Mouse (Mus musculus) lung, embryonic 14.5 days (tissue): Measurements from ENCODE around the gene Stard5. TPM values are rescaled to one million over a fixed set of nuclear protein-coding genes. Genes with fewer than 3 reads are reported as not detected.

ENCODE experiments used
- ATAC-seq: fragments of 200-750 bp; cut with Nextera tagmentation; 2 replicates; pipeline ENCODE4 v1.8.0; 2017; ENCODE audit warnings: mild to moderate bottlenecking, moderate TSS enrichment, moderate library complexity; ENCODE audit not compliant: insufficient read depth
- DNase-seq: peaks from one replicate; pipeline ENCODE4 v3.0.0-alpha.2; 2015
- H3K27ac ChIP-seq: fragments of 300-500 bp; sonication (generic); 2 replicates; pipeline ENCODE4 v1.5.1; 2014; ENCODE audit warnings: low read depth, mild to moderate bottlenecking, moderate library complexity
- H3K27me3 ChIP-seq: fragments of 300-500 bp; sonication (generic); 2 replicates; pipeline ENCODE4 v1.6.1; 2014; ENCODE audit warnings: low read length, control low read depth; ENCODE audit not compliant: insufficient read depth
- H3K36me3 ChIP-seq: fragments of 300-500 bp; sonication (generic); 2 replicates; pipeline ENCODE4 v1.6.1; 2014; ENCODE audit warnings: control low read depth; ENCODE audit not compliant: insufficient read depth
- H3K4me1 ChIP-seq: fragments of 300-500 bp; sonication (generic); 2 replicates; pipeline ENCODE4 v1.6.1; 2014; ENCODE audit warnings: antibody characterized with exemption, control low read depth; ENCODE audit not compliant: insufficient read depth
- H3K4me2 ChIP-seq: fragments of 300-500 bp; sonication (generic); 2 replicates; pipeline ENCODE4 v1.6.1; 2014; ENCODE audit warnings: mild to moderate bottlenecking
- H3K4me3 ChIP-seq: fragments of 300-500 bp; sonication (generic); 2 replicates; pipeline ENCODE4 v1.5.1; 2014; ENCODE audit warnings: low read depth, low read length
- H3K9ac ChIP-seq: fragments of 300-500 bp; sonication (generic); 2 replicates; pipeline ENCODE4 v1.6.1; 2014
- H3K9me3 ChIP-seq: fragments of 300-500 bp; sonication (generic); 2 replicates; pipeline ENCODE4 v1.6.1; 2016; ENCODE audit warnings: low read depth, low read length, control low read depth
- CTCF ChIP-seq: IDR thresholded peaks from 2 replicates; pipeline ENCODE4 v1.5.1; 2016; ENCODE audit warnings: antibody characterized with exemption, low read depth
- WGBS: fragments of 180-500 bp; shearing (Covaris S2); extraction: QIAGEN DNeasy Blood & Tissue Kit; methylation state at CpG from one replicate; pipeline ENCODE4 v1.1.7; 2014; 5-methylcytosine and 5-hydroxymethylcytosine counted together
- polyA plus RNA-seq: library from polyadenylated mRNA; unstranded; fragments of >200 nt; fragmentation: Nextera tagmentation; extraction: Ambion mirVana; gene quantifications from 2 replicates; pipeline ENCODE4 v1.2.1, GENCODE M21; 2014

The Stard5 gene
- polyA plus RNA-seq, 1 experiment from 2014 or later, result 13.3 TPM

- Histone ChIP-seq H3K27ac (no peak overlapping the region), H3K36me3 (peaks cover 8% of the 10 kb centered on the region; the same call in 1 of the 2 replicates), H3K4me1 (no peaks in the 10 kb centered on the region), H3K9ac (no peak overlapping the region), H3K4me2 (no peak overlapping the region), H3K27me3 (no peaks in the 10 kb centered on the region), H3K9me3 (no peaks in the 10 kb centered on the region), H3K4me3 (no peak overlapping the region)
- TF ChIP-seq CTCF, result no peak
- ATAC-seq (no peak), DNase-seq (no peak)
- 73% methylated on average over 6 of the region's 6 CpGs for WGBS
These were observed 11.8 kb downstream of the Stard5 start for GRCm38 (mm10) chr7:83643581-83643980.

GRCm38 (mm10) chr7:83644761-83645160, 13.0 kb downstream of the Stard5 start:
- ATAC-seq (no peak), DNase-seq (no peak)
- 84% methylated on average over 2 of the region's 2 CpGs for WGBS
- Histone ChIP-seq H3K9me3 (no peaks in the 10 kb centered on the region), H3K36me3 (peaks cover 8% of the 10 kb centered on the region; the same call in 1 of the 2 replicates), H3K4me2 (no peak overlapping the region), H3K27ac (no peak overlapping the region), H3K4me1 (no peaks in the 10 kb centered on the region), H3K9ac (no peak overlapping the region), H3K27me3 (no peaks in the 10 kb centered on the region), H3K4me3 (no peak overlapping the region)
- no peak for TF ChIP-seq CTCF

- H3K9me3 ChIP-seq, result no peaks in the 10 kb centered on the region
- WGBS, result 85% methylated on average over 5 of the region's 5 CpGs
- ATAC-seq, result no peak
- no peak overlapping the region for H3K4me3 ChIP-seq
- H3K27me3 ChIP-seq, result no peaks in the 10 kb centered on the region
- no peak overlapping the region for H3K9ac ChIP-seq
- H3K4me1 ChIP-seq, result no peaks in the 10 kb centered on the region
- H3K27ac ChIP-seq, result no peak overlapping the region
- TF ChIP-seq CTCF, result no peak
- H3K4me2 ChIP-seq, result no peak overlapping the region
- peaks cover 6% of the 10 kb centered on the region; the same call in 1 of the 2 replicates for H3K36me3 ChIP-seq
- DNase-seq, result no peak
These were observed 13.7 kb downstream of the Stard5 start for GRCm38 (mm10) chr7:83645476-83645875.

- Histone ChIP-seq H3K36me3 (no peaks in the 10 kb centered on the region), H3K9me3 (no peaks in the 10 kb centered on the region), H3K27ac (no peak overlapping the region), H3K9ac (no peak overlapping the region), H3K4me1 (no peaks in the 10 kb centered on the region), H3K4me2 (no peak overlapping the region), H3K27me3 (no peaks in the 10 kb centered on the region), H3K4me3 (no peak overlapping the region)
- TF ChIP-seq CTCF, result no peak
- ATAC-seq (no peak), DNase-seq (peak; percentile 7)
- 58% methylated on average over 7 of the region's 7 CpGs for WGBS
These were observed 17.0 kb downstream of the Stard5 start for GRCm38 (mm10) chr7:83648807-83649206.

- Histone ChIP-seq H3K4me3 (no peak overlapping the region), H3K9me3 (no peaks in the 10 kb centered on the region), H3K9ac (no peak overlapping the region), H3K27me3 (no peaks in the 10 kb centered on the region), H3K36me3 (no peaks in the 10 kb centered on the region), H3K27ac (no peak overlapping the region), H3K4me2 (no peak overlapping the region), H3K4me1 (no peaks in the 10 kb centered on the region)
- TF ChIP-seq CTCF, result no peak
- ATAC-seq, result no peak
- 80% methylated on average over 5 of the region's 5 CpGs for WGBS
- DNase-seq, result no peak
These were observed 18.9 kb downstream of the Stard5 start for GRCm38 (mm10) chr7:83650638-83651037.

GRCm38 (mm10) chr7:83652498-83652897, 20.7 kb downstream of the Stard5 start:
- Histone ChIP-seq H3K27ac (no peak overlapping the region), H3K4me3 (no peak overlapping the region), H3K9me3 (no peaks in the 10 kb centered on the region), H3K27me3 (no peaks in the 10 kb centered on the region), H3K4me1 (no peaks in the 10 kb centered on the region), H3K36me3 (no peaks in the 10 kb centered on the region), H3K4me2 (no peak overlapping the region), H3K9ac (no peak overlapping the region)
- WGBS, result 81% methylated on average over 5 of the region's 5 CpGs
- ATAC-seq (no peak), DNase-seq (no peak)
- no peak for TF ChIP-seq CTCF

GRCm38 (mm10) chr7:83653605-83654051, 21.9 kb downstream of the Stard5 start:
- no peaks in the 10 kb centered on the region for H3K9me3 ChIP-seq
- no peak overlapping the region for H3K4me2 ChIP-seq
- TF ChIP-seq CTCF, result no peak
- H3K4me3 ChIP-seq, result no peak overlapping the region
- ATAC-seq, result no peak
- H3K4me1 ChIP-seq, result no peaks in the 10 kb centered on the region
- no peak for DNase-seq
- no peaks in the 10 kb centered on the region for H3K27me3 ChIP-seq
- no peak overlapping the region for H3K9ac ChIP-seq
- no peak overlapping the region for H3K27ac ChIP-seq
- H3K36me3 ChIP-seq, result no peaks in the 10 kb centered on the region
- WGBS, result 82% methylated on average over 2 of the region's 2 CpGs

GRCm38 (mm10) chr7:83654196-83654595, 22.4 kb downstream of the Stard5 start:
- Histone ChIP-seq H3K4me1 (0 out of 2 replicates have a peak, but pooled peaks cover 2% of the 10 kb centered on the region), H3K36me3 (no peaks in the 10 kb centered on the region), H3K27me3 (no peaks in the 10 kb centered on the region), H3K9ac (no peak overlapping the region), H3K4me2 (peak overlapping the region; percentile 29; the same call in 1 of the 2 replicates), H3K27ac (no peak overlapping the region), H3K9me3 (no peaks in the 10 kb centered on the region), H3K4me3 (no peak overlapping the region)
- no peak for TF ChIP-seq CTCF
- DNase-seq, result no peak
- ATAC-seq, result no peak
- 67% methylated on average over 2 of the region's 2 CpGs for WGBS
